Mouse (Mus musculus): ENCODE data around the gene Slc25a22.
A peak's percentile ranks its signal among the peaks of the same experiment; 100 is the strongest.
"Not testable (repeated sequence)": the region's sequence is repeated elsewhere in the genome, so short reads cannot be mapped to it uniquely, and the experiment has no call there.

Gene Slc25a22

GRCm38 (mm10) chr7:141457986-141458660 is 20.4 kb upstream of the Slc25a22 start:
- peak; percentile 69 for DNase-seq (ENCODE audit: low read depth, low spot score)

GRCm38 (mm10) chr7:141457236-141457635 is 19.5 kb upstream of the Slc25a22 start:
- no peak for DNase-seq (ENCODE audit: low read depth, low spot score)

- no peak for DNase-seq (ENCODE audit: low read depth, low spot score)
These were observed 19.0 kb upstream of the Slc25a22 start for GRCm38 (mm10) chr7:141456739-141457138.

- DNase-seq (ENCODE audit: low read depth, low spot score): peak; percentile 74
These were observed 18.1 kb upstream of the Slc25a22 start for GRCm38 (mm10) chr7:141455610-141456314.

GRCm38 (mm10) chr7:141454967-141455551 is 17.4 kb upstream of the Slc25a22 start, which contains the start of gene Pnpla2:
Pnpla2 (plus strand) TSS chr7:141455198.
- peak; percentile 95 for DNase-seq (ENCODE audit: low read depth, low spot score)

GRCm38 (mm10) chr7:141453636-141454035 is 15.9 kb upstream of the Slc25a22 start:
- no peak for DNase-seq (ENCODE audit: low read depth, low spot score)

- no peak for DNase-seq (ENCODE audit: low read depth, low spot score)
These were observed 14.2 kb upstream of the Slc25a22 start for GRCm38 (mm10) chr7:141451928-141452327.

GRCm38 (mm10) chr7:141447110-141447991 is 9.7 kb upstream of the Slc25a22 start, which contains the start of gene Rplp2:
Rplp2 (plus strand) TSS chr7:141447370.
- DNase-seq (ENCODE audit: low read depth, low spot score): peak; percentile 95

GRCm38 (mm10) chr7:141446374-141446773 is 8.7 kb upstream of the Slc25a22 start:
- DNase-seq (ENCODE audit: low read depth, low spot score): not testable (repeated sequence)

GRCm38 (mm10) chr7:141443828-141444237 is 6.1 kb upstream of the Slc25a22 start, which contains the start of gene Pidd1:
Pidd1 (minus strand) TSS chr7:141444025.
- peak; percentile 77 for DNase-seq (ENCODE audit: low read depth, low spot score)

- peak; percentile 34 for DNase-seq (ENCODE audit: low read depth, low spot score)
These were observed 5.6 kb upstream of the Slc25a22 start for GRCm38 (mm10) chr7:141443081-141443821.

- no peak for DNase-seq (ENCODE audit: low read depth, low spot score)
These were observed 4.5 kb upstream of the Slc25a22 start for GRCm38 (mm10) chr7:141442199-141442598.

- no peak for DNase-seq (ENCODE audit: low read depth, low spot score)
These were observed 3.8 kb upstream of the Slc25a22 start for GRCm38 (mm10) chr7:141441460-141441859.

- peak; percentile 62 for DNase-seq (ENCODE audit: low read depth, low spot score)
These were observed 2.9 kb upstream of the Slc25a22 start for GRCm38 (mm10) chr7:141440613-141441012.

GRCm38 (mm10) chr7:141439811-141440210 is 2.1 kb upstream of the Slc25a22 start:
- no peak for DNase-seq (ENCODE audit: low read depth, low spot score)

GRCm38 (mm10) chr7:141439140-141439679 is 1.5 kb upstream of the Slc25a22 start:
- DNase-seq (ENCODE audit: low read depth, low spot score): no peak

GRCm38 (mm10) chr7:141438201-141438968 is 693 bp upstream of the Slc25a22 start:
- no peak for DNase-seq (ENCODE audit: low read depth, low spot score)

GRCm38 (mm10) chr7:141436523-141436892 is 1.2 kb downstream of the Slc25a22 start:
- no peak for DNase-seq (ENCODE audit: low read depth, low spot score)

- peak; percentile 22 for DNase-seq (ENCODE audit: low read depth, low spot score)
These were observed 1.7 kb downstream of the Slc25a22 start for GRCm38 (mm10) chr7:141435856-141436522.

Measured in CD4-positive helper T cell, adult 2 months (primary cell).